Mouse (Mus musculus): ENCODE results near the gene Cdh3. TPM values are rescaled to one million over a fixed set of nuclear protein-coding genes. Genes with fewer than 3 reads are reported as not detected.

Cdh3 gene
- total RNA-seq, 1 experiment from 2014 or later = not detected

DNA sequence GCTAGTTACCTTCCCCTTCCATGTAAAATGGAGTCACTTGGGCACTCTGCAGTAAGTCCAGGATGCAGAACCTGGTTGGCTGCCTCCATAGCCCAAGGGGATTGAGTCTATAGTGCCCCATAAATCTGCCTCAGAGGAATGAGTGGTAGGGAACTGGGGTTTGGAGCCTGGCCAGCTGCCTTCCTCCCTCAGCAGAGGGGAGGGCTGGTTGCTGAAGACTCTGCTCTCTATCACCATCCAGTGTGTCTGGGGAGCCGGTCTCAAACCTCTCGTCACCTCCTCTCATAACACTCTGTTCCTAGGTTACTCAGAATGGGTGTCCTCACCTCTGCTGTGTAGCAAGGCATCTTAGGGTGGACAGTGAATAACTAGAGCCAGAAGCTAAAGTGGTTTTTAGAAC is 5.9 kb downstream of the Cdh3 start:
- ATAC-seq (replicated peaks in 1 of 2; ENCODE audit: insufficient read depth in 1 of 2, low FRiP score in 2 of 2, low TSS enrichment in 1 of 2, low read depth in 1 of 2, poor library complexity in 2 of 2, severe bottlenecking in 2 of 2) = peak; percentile 85 to 88

DNA sequence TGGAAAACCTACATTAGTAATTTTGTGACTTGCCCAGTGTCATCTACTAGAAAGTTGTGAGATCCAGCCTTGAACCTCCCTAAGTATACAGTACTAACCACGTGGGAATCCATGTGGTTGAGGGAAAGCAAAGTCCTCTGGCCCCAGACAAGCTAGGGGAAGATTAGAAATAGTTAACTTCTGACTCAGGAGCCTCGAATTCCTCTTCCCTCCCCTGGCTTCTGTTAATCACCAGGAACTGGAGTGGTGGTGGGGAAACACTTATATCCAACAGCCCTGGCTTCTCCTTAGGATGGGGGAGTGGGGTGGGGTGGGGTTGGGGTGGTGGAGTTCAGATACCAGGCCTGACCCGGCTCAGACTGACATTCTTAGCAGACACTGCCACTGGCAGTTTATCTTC is 8.1 kb downstream of the Cdh3 start:
- ATAC-seq (replicated peaks in 1 of 2; ENCODE audit: insufficient read depth in 1 of 2, low FRiP score in 2 of 2, low TSS enrichment in 1 of 2, low read depth in 1 of 2, poor library complexity in 2 of 2, severe bottlenecking in 2 of 2) = no peak

DNA sequence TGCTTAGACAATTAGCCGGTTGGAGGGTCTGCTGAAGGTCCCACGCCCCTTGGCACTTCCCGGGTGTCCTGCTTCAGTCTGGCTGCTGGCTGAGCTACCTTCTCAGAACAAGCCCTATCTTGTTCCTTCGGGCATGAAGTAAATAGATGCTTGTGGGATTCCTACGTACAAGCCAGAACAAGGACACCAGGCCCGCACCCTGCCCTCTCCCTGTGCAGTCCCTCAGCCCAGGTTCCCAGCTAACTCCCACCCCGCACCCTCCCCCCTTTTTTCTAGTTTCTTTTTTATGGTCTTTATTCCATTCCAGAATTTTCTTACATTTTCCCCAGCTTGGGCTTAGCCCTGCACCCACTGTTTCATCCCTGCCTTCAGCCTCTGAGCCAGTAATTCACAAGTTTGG is 9.9 kb downstream of the Cdh3 start:
- no peak for ATAC-seq (replicated peaks in 1 of 2; ENCODE audit: insufficient read depth in 1 of 2, low FRiP score in 2 of 2, low TSS enrichment in 1 of 2, low read depth in 1 of 2, poor library complexity in 2 of 2, severe bottlenecking in 2 of 2)

DNA sequence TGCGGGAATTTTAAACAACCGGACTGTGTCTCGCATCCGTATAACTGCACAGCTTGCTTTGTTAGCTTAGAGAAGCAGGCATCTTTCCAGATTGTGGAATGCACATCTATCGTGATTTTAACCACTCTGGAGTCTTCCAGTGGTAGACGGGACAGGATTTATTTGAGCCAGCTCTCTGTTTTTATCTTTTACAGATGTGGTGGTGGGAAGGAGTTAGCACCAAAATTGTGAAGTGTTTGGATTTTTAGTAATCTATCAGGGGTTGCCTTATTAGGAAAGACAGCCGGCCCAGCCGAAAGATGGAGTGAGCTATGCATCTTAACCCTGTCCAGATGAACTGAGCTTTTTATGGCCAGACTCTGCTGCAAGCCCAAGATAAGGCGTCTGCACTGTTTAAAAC is 11.2 kb downstream of the Cdh3 start:
- ATAC-seq (replicated peaks in 1 of 2; ENCODE audit: insufficient read depth in 1 of 2, low FRiP score in 2 of 2, low TSS enrichment in 1 of 2, low read depth in 1 of 2, poor library complexity in 2 of 2, severe bottlenecking in 2 of 2) = no peak

DNA sequence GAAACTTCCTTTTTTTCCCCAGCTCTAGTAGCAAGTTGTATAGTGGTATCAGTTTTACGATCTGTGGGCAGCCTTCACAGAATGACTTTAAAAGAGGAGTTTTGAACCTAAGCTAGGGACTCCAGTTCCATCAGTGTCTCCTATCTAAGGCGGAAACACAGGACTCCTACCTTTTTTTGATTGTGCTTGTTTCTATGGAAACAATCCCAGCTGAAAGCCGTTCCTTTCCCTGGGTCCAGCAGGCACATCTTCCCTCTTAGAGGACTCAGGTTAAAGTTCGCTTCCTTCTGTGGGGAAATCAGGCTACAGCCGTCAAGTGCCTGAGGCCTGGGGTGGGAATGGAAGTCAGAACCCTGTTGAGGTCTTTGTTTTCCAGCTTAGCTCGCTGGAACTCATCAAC is 16.0 kb downstream of the Cdh3 start:
- no peak for ATAC-seq (replicated peaks in 1 of 2; ENCODE audit: insufficient read depth in 1 of 2, low FRiP score in 2 of 2, low TSS enrichment in 1 of 2, low read depth in 1 of 2, poor library complexity in 2 of 2, severe bottlenecking in 2 of 2)

DNA sequence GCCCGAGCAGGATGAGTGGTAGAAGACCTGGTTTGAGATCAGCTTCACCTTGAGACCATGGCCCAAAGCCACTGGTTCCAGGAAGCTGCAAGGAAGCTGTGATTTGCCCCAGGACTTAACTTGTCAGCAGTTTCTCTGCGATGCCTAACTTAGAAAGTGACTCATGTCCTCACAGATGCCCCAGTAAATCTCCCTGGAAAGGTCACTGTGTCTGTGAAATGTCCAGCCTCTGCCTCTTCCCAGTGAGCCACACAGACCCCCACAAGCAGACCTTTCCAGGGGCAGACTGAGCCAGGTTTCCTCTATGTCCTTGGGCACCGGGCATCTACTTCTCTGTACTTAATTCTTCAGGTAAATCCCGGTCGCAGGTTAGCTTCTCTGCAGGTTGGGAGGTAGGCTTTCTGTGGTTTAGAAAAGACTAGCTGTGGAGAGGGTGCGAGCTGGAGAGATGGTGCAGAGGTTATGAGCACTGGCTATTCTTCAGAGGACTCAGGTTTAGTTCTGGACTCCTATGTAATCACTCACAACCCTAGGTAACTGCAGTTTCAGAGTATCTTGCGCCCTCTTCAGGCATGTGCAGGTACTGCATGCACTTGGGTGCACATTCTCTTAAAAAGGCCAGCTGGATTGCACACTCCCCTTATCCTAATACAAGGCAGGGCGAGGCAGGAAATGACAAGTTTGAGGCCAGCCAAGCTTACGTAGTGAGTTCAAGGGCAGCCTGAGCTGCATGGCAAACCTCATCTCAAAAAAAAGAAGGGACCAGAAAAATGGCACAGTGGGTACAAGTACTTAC is 16.7 kb downstream of the Cdh3 start:
- no peak for ATAC-seq (replicated peaks in 1 of 2; ENCODE audit: insufficient read depth in 1 of 2, low FRiP score in 2 of 2, low TSS enrichment in 1 of 2, low read depth in 1 of 2, poor library complexity in 2 of 2, severe bottlenecking in 2 of 2)

DNA sequence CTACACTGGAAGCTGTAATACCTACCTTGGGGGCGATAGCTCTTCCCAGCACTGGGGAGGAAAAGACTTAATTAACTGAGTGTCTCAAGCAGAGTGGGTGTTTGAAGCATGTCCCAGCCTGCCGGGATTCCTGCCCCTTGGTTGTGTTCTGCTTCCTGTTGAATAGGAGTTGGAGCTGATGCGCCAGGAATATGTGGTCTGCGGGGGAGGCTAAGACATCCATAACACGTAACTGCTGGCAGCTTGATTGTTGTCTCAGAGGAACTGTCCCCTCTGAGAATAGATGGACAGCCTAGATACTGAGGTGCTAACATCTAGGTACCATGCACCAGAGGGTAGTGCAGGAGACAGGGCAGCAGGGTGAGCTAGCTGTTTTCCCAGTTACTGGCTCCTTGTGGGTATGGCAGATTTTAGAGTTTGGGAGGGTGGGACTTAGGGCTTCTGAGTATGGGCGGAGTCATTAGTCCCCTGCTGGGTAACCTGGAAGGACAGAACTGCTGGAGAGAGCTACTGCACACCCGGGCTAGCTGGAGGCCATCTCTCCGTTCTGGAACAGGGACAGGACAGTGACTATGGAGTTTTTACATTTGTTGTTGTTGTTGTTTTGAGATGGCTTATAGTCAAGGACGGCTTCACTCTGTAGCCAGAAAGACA is 18.0 kb downstream of the Cdh3 start:
- ATAC-seq (replicated peaks in 1 of 2; ENCODE audit: insufficient read depth in 1 of 2, low FRiP score in 2 of 2, low TSS enrichment in 1 of 2, low read depth in 1 of 2, poor library complexity in 2 of 2, severe bottlenecking in 2 of 2) = no peak

DNA sequence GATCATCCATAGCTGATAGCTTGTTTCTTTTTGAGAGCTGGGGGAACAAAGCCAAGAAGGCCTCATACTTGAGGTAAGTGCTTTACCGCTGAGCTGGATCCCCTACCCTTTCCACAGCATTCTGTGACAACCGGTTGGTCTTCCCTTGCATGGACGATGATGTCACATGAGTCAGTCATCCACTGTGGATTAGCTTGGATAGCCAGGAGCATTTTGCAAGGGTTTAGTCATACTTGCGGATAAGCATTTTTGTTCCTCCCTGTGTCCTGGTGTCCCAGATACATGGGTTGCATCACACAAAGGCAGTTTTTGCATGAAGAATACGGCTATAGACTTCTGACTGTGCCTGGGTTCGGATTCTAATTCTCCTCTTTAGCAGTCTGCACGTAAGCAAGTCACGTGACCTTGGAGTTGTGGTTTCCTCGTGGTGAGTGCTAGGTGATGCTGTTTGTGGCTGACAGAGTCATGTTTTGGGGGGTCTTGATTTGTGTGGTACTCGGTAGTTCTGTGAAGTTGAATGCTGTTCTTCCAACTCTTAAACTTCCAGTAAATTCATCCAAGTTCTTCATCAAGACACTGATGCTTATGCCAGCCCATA is 19.3 kb downstream of the Cdh3 start:
- ATAC-seq (replicated peaks in 1 of 2; ENCODE audit: insufficient read depth in 1 of 2, low FRiP score in 2 of 2, low TSS enrichment in 1 of 2, low read depth in 1 of 2, poor library complexity in 2 of 2, severe bottlenecking in 2 of 2) = no peak

DNA sequence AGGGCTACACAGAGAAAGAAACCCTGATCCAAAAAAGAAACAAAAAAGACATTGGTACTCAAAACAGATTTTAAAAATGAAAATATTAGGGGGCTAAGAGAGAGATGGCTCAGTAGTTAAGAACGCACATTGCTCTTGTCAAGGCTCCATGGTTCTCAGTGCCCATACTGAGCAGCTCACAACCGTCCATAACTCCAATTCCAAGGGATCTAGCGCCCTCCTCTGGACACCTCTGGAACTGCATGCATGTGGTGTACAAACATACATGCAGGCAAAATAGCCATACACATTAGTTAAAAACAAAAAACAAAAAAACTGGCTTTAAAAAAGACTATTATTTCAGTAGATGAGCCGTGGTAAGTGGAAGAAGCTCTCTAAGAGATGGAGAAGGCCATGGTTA is 19.9 kb downstream of the Cdh3 start:
- no peak for ATAC-seq (replicated peaks in 1 of 2; ENCODE audit: insufficient read depth in 1 of 2, low FRiP score in 2 of 2, low TSS enrichment in 1 of 2, low read depth in 1 of 2, poor library complexity in 2 of 2, severe bottlenecking in 2 of 2)

DNA sequence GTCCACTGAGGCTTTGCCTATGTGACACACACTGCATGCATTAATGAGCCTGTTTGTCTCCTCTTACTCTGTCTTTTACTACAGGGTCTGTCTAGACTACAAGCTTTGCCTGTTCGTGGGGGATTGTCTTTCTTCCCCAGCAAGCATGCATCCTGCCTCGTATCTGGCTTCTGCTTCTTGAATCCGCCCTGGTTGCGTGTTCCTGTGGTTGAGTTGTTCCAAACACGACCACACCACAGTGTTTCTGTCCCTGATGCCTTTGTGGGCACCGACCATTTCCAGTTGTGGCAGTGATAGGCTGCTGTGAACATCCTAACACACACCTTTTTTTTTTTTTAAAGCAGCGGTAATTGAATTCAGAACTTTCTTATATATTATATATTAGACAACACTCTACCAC is 23.0 kb downstream of the Cdh3 start:
- peak; percentile 37 to 39; a peak in 2 of 4 replicates for ATAC-seq (replicated peaks in 1 of 2; ENCODE audit: insufficient read depth in 1 of 2, low FRiP score in 2 of 2, low TSS enrichment in 1 of 2, low read depth in 1 of 2, poor library complexity in 2 of 2, severe bottlenecking in 2 of 2)

DNA sequence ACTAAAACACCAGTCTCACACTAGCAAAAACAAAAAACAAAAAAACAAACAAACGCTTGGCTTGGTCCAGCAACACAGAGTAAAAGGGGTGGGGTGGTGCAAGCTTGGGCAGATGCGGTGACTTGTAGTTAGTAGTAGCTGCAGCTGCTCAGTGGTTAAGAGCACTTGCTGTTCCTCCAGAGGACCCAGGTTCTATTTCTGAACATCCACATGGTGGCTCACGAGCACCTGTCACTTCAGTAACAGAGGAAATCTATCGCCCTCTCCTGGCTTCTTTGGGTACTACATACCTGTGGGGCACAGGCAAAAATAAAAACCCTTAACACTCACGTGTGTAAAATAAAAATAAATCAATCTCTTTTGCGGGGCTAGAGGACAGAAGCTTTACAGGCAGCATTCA is 23.8 kb downstream of the Cdh3 start:
- ATAC-seq (replicated peaks in 1 of 2; ENCODE audit: insufficient read depth in 1 of 2, low FRiP score in 2 of 2, low TSS enrichment in 1 of 2, low read depth in 1 of 2, poor library complexity in 2 of 2, severe bottlenecking in 2 of 2) = peak; percentile 57 to 65; a peak in 2 of 4 replicates

DNA sequence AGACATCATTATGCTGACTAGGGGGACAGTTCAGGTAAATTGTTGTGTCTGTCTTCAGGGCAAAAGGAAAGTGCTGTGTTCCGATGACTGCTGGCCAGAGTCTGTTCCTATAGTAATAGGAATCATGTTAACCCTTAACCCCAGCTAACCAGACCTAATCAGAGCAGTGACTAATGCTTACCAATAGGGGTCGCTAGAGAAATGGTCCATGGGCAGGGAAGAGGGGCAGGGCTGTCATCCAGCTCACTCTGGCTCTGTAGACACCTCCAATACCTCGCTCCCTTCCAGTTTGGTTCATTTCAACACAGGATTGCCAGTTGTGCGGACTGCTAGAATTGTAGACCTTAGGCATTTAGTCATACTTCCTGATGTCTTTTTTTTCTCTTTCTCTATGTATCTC is 24.8 kb downstream of the Cdh3 start:
- ATAC-seq (replicated peaks in 1 of 2; ENCODE audit: insufficient read depth in 1 of 2, low FRiP score in 2 of 2, low TSS enrichment in 1 of 2, low read depth in 1 of 2, poor library complexity in 2 of 2, severe bottlenecking in 2 of 2) = 0 out of 4 replicates have a peak, but pooled peaks of 1 of the 2 experiments have one; percentile 29

DNA sequence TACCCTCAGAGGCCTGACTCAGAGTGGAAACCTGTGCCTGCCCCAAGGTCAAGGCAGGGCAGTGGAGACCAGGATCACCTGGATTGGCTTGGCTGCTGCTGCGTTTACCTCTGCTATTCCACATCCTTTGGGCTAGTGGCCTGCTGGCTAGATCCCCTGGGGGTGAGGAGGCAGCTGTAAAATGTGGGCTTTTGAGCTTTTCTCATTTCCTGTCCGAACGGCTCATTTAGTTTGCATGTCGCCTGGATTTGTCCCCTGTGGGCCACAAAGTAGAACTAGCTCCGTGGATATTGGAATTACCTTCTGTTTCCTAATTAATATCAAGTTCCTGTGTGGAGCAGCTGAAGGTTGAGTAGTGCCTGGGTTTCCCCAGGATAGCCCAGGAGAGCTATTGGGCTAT is 28.5 kb downstream of the Cdh3 start:
- no peak for ATAC-seq (replicated peaks in 1 of 2; ENCODE audit: insufficient read depth in 1 of 2, low FRiP score in 2 of 2, low TSS enrichment in 1 of 2, low read depth in 1 of 2, poor library complexity in 2 of 2, severe bottlenecking in 2 of 2)

DNA sequence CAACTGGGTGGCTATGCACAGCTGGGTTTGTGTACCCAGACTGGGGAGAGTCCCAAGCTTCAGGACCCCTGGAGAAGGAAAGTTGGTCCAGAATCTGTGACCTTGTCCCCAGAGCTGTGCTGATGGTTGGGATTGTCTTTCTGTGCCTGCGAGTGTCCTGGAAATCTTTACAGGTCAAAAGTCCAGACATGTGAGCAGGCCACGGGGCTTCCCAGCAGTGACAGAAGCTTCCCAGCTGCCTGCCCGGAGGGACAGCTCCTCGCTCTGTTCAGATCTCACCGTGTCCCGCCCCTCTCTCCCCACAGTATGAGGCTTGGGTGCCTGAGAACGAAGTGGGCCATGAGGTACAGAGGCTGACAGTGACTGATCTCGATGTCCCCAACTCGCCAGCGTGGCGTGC is 30.3 kb downstream of the Cdh3 start:
- ATAC-seq (replicated peaks in 1 of 2; ENCODE audit: insufficient read depth in 1 of 2, low FRiP score in 2 of 2, low TSS enrichment in 1 of 2, low read depth in 1 of 2, poor library complexity in 2 of 2, severe bottlenecking in 2 of 2) = no peak

DNA sequence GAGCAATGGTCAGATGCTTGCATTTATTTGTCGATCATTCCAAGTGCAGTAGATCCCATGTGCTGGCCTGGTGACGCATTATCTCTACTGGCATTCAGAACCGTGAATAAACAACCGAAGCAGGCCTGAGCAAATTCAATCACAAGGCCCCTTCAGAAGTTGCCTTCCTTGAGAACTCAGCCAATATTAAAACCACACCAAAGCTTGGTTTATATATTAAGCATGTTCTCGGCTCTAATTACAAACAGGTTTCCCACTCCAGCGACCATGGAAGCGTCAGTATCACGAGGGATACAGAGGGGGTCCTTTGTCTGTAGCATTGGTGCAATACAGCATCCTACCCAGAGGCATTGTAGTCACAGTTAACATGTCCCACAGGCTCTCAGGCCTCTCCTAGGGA is 32.4 kb downstream of the Cdh3 start:
- ATAC-seq (replicated peaks in 1 of 2; ENCODE audit: insufficient read depth in 1 of 2, low FRiP score in 2 of 2, low TSS enrichment in 1 of 2, low read depth in 1 of 2, poor library complexity in 2 of 2, severe bottlenecking in 2 of 2) = no peak

DNA sequence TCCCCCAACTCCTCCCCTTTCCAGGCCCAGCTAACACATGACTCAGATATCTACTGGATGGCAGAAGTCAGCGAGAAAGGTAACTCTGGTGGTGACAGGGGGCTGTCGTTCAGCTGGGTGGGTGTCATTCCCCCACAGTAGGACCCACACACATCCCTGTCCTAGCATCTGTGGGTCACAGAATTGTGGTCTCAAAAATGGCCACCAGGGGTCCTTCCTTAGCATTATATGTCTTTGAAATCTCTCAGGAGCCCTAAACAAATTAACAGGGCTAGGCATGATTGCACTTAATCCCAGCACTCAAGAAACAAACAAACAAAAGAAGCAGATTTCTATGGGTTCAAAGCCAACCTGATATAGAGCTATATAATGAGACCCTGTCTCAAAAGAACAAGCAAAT is 34.5 kb downstream of the Cdh3 start:
- 0 out of 4 replicates have a peak, but pooled peaks of 1 of the 2 experiments have one; percentile 25 for ATAC-seq (replicated peaks in 1 of 2; ENCODE audit: insufficient read depth in 1 of 2, low FRiP score in 2 of 2, low TSS enrichment in 1 of 2, low read depth in 1 of 2, poor library complexity in 2 of 2, severe bottlenecking in 2 of 2)

DNA sequence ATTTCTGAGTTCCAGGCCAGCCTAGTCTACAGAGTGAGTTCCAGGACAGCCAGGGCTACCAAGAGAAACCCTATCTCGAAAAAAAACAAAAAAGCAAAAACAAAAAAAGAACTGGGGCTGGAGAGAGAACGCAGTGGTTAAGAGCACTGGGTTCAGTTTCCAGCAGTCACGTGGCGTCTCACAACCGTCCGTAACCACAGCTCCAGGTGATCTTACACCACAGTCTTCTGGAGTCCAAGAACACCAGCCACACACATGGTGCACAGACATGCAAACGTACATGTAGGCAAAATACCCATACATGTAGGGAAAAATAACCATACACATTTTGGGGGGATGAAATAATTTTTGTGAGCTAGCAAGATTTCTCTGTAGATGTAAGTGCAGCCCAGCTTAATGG is 36.1 kb downstream of the Cdh3 start:
- ATAC-seq (replicated peaks in 1 of 2; ENCODE audit: insufficient read depth in 1 of 2, low FRiP score in 2 of 2, low TSS enrichment in 1 of 2, low read depth in 1 of 2, poor library complexity in 2 of 2, severe bottlenecking in 2 of 2) = 0 out of 4 replicates have a peak, but pooled peaks of 1 of the 2 experiments have one; percentile 52

DNA sequence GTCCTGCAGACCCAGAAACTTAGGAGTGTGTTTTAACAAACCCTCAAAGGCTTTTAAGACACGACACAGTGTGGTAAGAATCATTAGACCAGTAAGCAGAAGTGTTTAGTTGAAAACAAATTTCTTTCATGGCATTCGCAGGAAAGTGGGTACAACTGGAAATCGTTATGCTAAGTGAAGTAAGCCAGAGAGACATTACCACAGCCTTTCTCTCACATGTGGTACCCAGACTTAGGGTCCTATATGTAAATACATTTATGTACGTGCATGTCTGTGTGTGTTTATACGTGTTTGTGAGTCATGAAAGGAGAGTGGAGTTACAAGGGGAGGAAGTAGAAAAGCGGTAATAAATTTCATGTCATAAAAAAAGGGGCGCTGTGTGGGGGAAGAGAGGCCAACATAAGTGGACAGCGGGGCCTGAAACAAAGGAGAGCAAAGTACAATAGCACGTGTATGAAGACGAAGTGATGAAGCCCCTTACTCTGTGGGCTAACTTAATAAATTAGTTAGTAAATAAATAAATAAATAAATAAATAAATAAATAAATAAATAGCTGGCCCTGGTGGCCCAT is 37.8 kb downstream of the Cdh3 start:
- no peak for ATAC-seq (replicated peaks in 1 of 2; ENCODE audit: insufficient read depth in 1 of 2, low FRiP score in 2 of 2, low TSS enrichment in 1 of 2, low read depth in 1 of 2, poor library complexity in 2 of 2, severe bottlenecking in 2 of 2)
